Mouse (Mus musculus) myocyte (in vitro differentiated cells): Measurements from ENCODE around the gene Serf1. TPM values are rescaled to one million over a fixed set of nuclear protein-coding genes. Genes with fewer than 3 reads are reported as not detected.

Source experiments
- H3K27me3 ChIP-seq: one replicate; pipeline ENCODE4 v1.6.1; 2011; ENCODE audit not compliant: control insufficient read depth, insufficient read depth, insufficient read length
- H3K36me3 ChIP-seq: one replicate; pipeline ENCODE4 v1.6.1; 2011; ENCODE audit not compliant: control insufficient read depth, insufficient read depth
- H3K4me2 ChIP-seq: one replicate; pipeline ENCODE4 v1.6.1; 2011; ENCODE audit warnings: low read depth, control low read depth
- H3K4me3 ChIP-seq: one replicate; pipeline ENCODE4 v1.5.1; 2011; ENCODE audit warnings: mild to moderate bottlenecking, control low read depth, moderate library complexity
- H3K79me2 ChIP-seq: one replicate; pipeline ENCODE4 v1.6.1; 2011; ENCODE audit not compliant: control insufficient read depth, insufficient read depth
- H3ac ChIP-seq: one replicate; pipeline ENCODE4 v1.6.1; 2011; ENCODE audit not compliant: control insufficient read depth, insufficient read length
- CEBPB ChIP-seq: IDR thresholded peaks from 2 replicates; pipeline ENCODE4 v1.6.1; 2011; ENCODE audit warnings: mild to moderate bottlenecking, moderate library complexity; ENCODE audit not compliant: poor library complexity, insufficient read depth, severe bottlenecking
- E2F4 ChIP-seq: IDR thresholded peaks from one replicate; pipeline ENCODE4 v1.6.1; 2011; ENCODE audit warnings: mild to moderate bottlenecking, control low read depth, moderate library complexity; ENCODE audit not compliant: insufficient read depth
- MAX ChIP-seq: IDR thresholded peaks from one replicate; pipeline ENCODE4 v1.6.1; 2011; ENCODE audit warnings: low read depth, mild to moderate bottlenecking, control low read depth
- MYOD1 ChIP-seq, 3 experiments: IDR thresholded peaks; one replicate each; pipeline ENCODE4 v1.6.1; 2011; ENCODE audit warnings: control low read depth in 2 of 3, low read depth in 2 of 3, mild to moderate bottlenecking in 2 of 3, moderate library complexity in 1 of 3; ENCODE audit not compliant: insufficient read length in 2 of 3, control insufficient read depth in 1 of 3
- MYOG ChIP-seq, 3 experiments: IDR thresholded peaks; one replicate each; pipeline ENCODE4 v1.6.1; 2011; ENCODE audit warnings: control low read depth in 2 of 3, low read depth in 2 of 3, mild to moderate bottlenecking in 2 of 3; ENCODE audit not compliant: insufficient read length in 2 of 3, control insufficient read depth in 1 of 3, insufficient read depth in 1 of 3
- POLR2A ChIP-seq: IDR thresholded peaks from one replicate; pipeline ENCODE4 v1.6.1; 2011; ENCODE audit warnings: low read depth, mild to moderate bottlenecking, control low read depth, moderate library complexity; ENCODE audit not compliant: insufficient read length
- POLR2AphosphoS2 ChIP-seq: IDR thresholded peaks from one replicate; pipeline ENCODE4 v1.6.1; 2011; ENCODE audit warnings: low read depth, control low read depth; ENCODE audit not compliant: insufficient read length
- REST ChIP-seq: IDR thresholded peaks from one replicate; pipeline ENCODE4 v1.6.1; 2011; ENCODE audit warnings: mild to moderate bottlenecking, control low read depth, moderate library complexity; ENCODE audit not compliant: insufficient read depth, insufficient read length
- SRF ChIP-seq: IDR thresholded peaks from one replicate; pipeline ENCODE4 v1.6.1; 2011; ENCODE audit warnings: low read depth; ENCODE audit not compliant: control insufficient read depth, insufficient read length
- TCF12 ChIP-seq: IDR thresholded peaks from one replicate; pipeline ENCODE4 v1.6.1; 2011; ENCODE audit warnings: mild to moderate bottlenecking, control low read depth; ENCODE audit not compliant: poor library complexity, insufficient read depth, severe bottlenecking
- TCF3 ChIP-seq: IDR thresholded peaks from one replicate; pipeline ENCODE4 v1.6.1; 2011; ENCODE audit warnings: low read depth, control low read depth; ENCODE audit not compliant: insufficient read length
- USF1 ChIP-seq: IDR thresholded peaks from one replicate; pipeline ENCODE4 v1.6.1; 2011; ENCODE audit warnings: low read depth, mild to moderate bottlenecking, control low read depth, moderate library complexity
- polyA plus RNA-seq: library from polyadenylated mRNA; unstranded; fragments of >200 nt; fragmentation: generic; extraction: Trizol; gene quantifications from one replicate; pipeline ENCODE4 v1.2.1, GENCODE M21; 2012; ENCODE audit warnings: missing spikeins

Gene Serf1
- polyA plus RNA-seq, 1 experiment, result 34.0 TPM

DNA sequence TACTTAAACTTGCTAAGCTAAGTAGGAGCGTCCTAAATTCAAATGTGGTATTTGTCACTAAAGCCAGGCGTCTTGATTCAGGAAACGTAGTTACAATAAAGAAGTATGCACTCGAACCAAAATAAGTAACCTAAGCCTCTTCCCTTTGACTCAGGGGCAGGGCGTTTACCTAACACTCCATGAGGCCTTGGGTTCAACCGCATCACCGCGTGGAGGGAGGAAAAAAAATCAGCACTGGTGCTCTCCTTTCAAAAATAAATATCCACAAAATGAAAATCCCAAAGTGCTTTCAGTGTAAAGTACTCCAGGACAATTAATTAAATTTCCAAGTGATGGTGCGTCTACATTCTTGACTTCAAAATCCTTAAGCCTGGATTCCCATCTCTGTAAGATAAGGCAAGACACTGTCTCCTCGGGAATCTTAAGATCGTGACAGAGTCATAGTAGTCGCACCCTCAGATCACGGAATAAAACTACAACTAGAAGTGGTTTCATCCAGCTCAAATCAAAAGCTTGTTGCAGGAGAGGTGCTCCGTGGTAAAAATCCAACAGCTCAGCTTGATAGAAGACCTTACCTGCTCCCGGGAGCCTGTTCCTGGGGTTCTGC is 4.7 kb upstream of the Serf1 start:
- peak overlapping the region; percentile 86 for H3K4me3 ChIP-seq
- TF ChIP-seq MAX, result no peak
- TF ChIP-seq MYOG (IDR thresholded peaks at IDR 0.05; ENCODE audit: control insufficient read depth in 1 of 3, insufficient read depth in 1 of 3, insufficient read length in 2 of 3, low read depth in 2 of 3), result no peak
- H3K27me3 ChIP-seq, result no peaks in the 10 kb centered on the region
- peak overlapping the region; percentile 80 for H3ac ChIP-seq
- peak overlapping the region; percentile 91 for H3K4me2 ChIP-seq
- peaks cover 9% of the 10 kb centered on the region for H3K36me3 ChIP-seq
- peaks cover 54% of the 10 kb centered on the region for H3K79me2 ChIP-seq

DNA sequence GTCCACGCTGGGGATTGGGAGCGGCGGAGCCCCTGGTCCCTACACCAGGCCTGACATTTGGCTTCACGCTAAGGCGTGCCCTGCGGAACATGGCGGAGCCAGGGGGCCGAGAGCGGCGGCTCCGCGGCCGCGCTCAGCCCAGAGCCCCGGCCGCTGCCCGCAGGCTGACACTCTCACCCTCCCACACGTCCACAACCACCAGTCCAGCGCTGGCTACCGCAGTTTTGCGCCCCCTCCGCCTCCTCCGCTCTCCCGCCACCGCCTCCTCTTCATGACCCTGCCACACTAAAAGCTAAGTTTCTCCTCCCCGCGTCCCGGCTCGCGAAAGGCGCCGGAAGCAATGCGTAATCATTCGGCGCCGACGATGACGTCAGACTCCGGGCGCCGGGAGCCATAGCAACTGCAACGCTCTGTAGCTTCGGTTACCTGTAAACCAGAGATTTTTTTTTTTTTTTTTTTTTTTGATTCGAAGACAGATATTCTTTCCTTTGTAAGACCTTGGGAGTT is 4.0 kb upstream of the Serf1 start, which contains the start of gene Bdp1:
Gene Bdp1 (minus strand): TSS at position 323 of the 507 bp plus-strand sequence.
- no peaks in the 10 kb centered on the region for H3K27me3 ChIP-seq
- peak within 1 kb of the TSS; percentile 80 for H3ac ChIP-seq
- peaks cover 47% of the 10 kb centered on the region for H3K79me2 ChIP-seq
- peak within 1 kb of the TSS; percentile 86 for H3K4me3 ChIP-seq
- H3K4me2 ChIP-seq, result peak within 1 kb of the TSS; percentile 91
- TF ChIP-seq CEBPB, result no peak
- no peak for TF ChIP-seq MYOD1 (IDR thresholded peaks at IDR 0.05; ENCODE audit: control insufficient read depth in 1 of 3, insufficient read length in 2 of 3, low read depth in 2 of 3)
- TF ChIP-seq E2F4, result peak; percentile 40
- no peak for TF ChIP-seq TCF3
- no peak for TF ChIP-seq TCF12
- TF ChIP-seq SRF, result peak; percentile 83
- no peak for TF ChIP-seq MAX
- TF ChIP-seq POLR2A, result peak; percentile 91
- no peak for TF ChIP-seq USF1
- TF ChIP-seq REST, result no peak
- no peak for TF ChIP-seq MYOG (IDR thresholded peaks at IDR 0.05; ENCODE audit: control insufficient read depth in 1 of 3, insufficient read depth in 1 of 3, insufficient read length in 2 of 3, low read depth in 2 of 3)
- TF ChIP-seq POLR2AphosphoS2, result peak; percentile 85
- peaks cover 2% of the 10 kb centered on the region for H3K36me3 ChIP-seq

GRCm38 (mm10) chr13:100112218-100112972 is 4.6 kb downstream of the Serf1 start:
- Histone ChIP-seq H3K79me2 (no peaks in the 10 kb centered on the region), H3ac (no peak overlapping the region), H3K27me3 (no peaks in the 10 kb centered on the region), H3K4me2 (no peak overlapping the region), H3K36me3 (no peaks in the 10 kb centered on the region), H3K4me3 (no peak overlapping the region)
- TF ChIP-seq SRF (no peak), TCF3 (no peak), MYOD1 (IDR thresholded peaks at IDR 0.05; ENCODE audit: control insufficient read depth in 1 of 3, insufficient read length in 2 of 3, low read depth in 2 of 3) (no peak), TCF12 (no peak), POLR2AphosphoS2 (no peak), CEBPB (no peak), USF1 (no peak), MYOG (IDR thresholded peaks at IDR 0.05; ENCODE audit: control insufficient read depth in 1 of 3, insufficient read depth in 1 of 3, insufficient read length in 2 of 3, low read depth in 2 of 3) (no peak), REST (no peak), E2F4 (no peak), MAX (no peak), POLR2A (no peak)

- H3K4me3 ChIP-seq, result peak overlapping the region; percentile 86
- H3K36me3 ChIP-seq, result peaks cover 15% of the 10 kb centered on the region
- H3K4me2 ChIP-seq, result peak overlapping the region; percentile 99
- TF ChIP-seq MYOD1 (IDR thresholded peaks at IDR 0.05; ENCODE audit: control insufficient read depth in 1 of 3, insufficient read length in 2 of 3, low read depth in 2 of 3) (no peak), CEBPB (no peak), SRF (no peak), MAX (no peak), REST (no peak), E2F4 (no peak), POLR2AphosphoS2 (no peak), USF1 (no peak)
- H3ac ChIP-seq, result no peak overlapping the region
- peaks cover 19% of the 10 kb centered on the region for H3K79me2 ChIP-seq
- no peaks in the 10 kb centered on the region for H3K27me3 ChIP-seq
Observed at GRCm38 (mm10) chr13:100123970-100124369, 16.2 kb downstream of the Serf1 start.
